Mouse (Mus musculus): ENCODE data around the gene Ddx17.

The Ddx17 gene

DNA sequence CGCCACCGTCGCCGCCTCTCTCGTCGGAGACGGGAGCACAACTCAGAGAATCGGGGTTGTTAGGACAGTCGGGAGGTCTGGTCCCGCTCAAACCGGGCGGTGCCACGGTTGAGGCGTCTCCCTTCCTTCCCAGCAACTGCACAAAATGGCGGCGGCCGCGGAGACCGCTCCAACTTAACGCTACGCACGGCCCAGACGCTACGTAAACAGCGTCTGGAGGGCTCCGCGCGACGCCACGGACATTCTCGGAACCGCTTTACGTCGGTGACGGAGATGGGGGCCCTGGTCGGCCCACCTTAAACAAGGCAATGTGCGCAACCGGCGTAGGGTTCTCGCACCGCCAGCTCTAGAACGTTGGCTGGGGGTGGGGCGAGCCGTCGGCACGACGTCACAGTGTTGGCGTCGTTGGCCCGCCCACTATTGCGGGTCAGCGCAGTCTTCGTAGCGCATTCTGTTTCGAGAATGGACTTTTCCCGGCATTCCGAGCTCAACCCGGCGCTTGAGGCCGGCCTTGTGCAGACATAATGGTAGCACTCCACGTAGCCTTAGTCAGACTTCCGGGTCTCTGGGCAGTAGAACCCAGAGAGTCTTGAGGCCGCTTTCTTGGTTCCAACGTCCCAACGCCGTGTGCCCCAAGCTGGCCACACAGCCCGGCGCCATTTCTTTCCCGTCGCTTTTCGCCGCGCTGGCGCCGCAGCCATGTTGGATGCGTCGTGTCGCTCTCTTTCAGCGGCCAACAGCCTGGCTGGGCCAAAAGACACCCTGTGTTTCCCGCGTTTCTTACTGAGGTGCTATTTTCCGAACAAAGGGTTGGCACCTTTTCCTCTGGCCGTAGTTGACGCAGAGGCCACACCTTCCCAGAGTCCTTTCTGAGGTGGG, at the start of gene Ddx17:
Gene Ddx17 (minus strand): TSS at position 332 of the 879 bp plus-strand sequence.
- peak; percentile 99 for DNase-seq (ENCODE audit: low read depth, low spot score)

DNA sequence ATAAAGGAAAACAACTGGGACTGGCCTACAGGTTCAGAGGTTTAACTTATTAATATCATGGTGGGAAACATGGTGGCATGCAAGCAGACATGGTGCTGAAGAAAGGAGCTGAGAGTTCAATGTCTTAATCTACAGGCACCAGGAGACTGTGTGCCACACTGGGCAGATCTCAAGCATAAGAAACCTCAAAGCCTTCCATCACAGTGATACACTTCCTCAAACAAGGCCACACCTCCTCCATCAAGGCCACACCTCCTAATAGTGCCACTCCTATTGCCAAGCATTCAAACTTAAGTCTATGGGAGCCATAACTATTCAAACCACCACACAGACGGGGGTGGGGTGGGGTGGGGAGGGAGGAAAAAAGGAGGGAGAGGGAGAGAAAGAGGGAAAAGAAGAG, 35.0 kb upstream of the Ddx17 start:
- no peak for DNase-seq (ENCODE audit: low read depth, low spot score)

DNA sequence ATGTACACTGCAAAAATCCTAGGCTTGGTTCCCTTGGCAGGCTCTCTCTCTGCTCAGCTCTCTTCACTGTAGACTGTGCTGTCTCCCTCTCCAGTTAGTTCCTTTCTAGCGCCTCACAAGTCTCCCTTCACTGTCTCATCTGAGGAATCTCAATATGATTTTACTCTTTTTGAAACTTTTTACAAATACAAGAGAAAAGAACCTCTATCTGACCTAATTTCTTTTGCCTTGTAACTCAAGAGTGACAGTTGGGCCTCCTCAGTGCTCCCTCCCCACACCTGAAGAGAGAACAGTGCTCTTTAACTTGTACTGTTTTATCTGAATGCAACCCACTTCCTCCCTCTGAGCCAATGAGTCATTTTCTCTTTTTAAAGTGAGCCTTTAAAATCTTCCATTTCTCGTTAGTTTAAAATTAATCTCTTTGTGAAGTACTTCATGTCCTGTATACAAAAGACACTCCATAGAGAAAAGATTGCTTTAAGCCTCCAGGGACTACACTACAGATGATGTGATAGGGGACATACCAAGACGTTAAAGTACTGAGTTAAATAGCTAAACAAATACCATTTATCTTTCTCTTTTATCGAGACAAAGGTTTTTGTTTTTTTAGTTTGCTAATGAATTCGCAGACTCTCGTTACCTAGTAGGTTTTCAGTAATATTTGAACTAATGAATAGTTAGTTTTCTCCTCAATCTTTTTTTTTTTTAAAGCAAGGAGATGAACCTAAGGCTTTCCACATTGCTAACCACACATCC, 31.3 kb upstream of the Ddx17 start:
- no peak for DNase-seq (ENCODE audit: low read depth, low spot score)

DNA sequence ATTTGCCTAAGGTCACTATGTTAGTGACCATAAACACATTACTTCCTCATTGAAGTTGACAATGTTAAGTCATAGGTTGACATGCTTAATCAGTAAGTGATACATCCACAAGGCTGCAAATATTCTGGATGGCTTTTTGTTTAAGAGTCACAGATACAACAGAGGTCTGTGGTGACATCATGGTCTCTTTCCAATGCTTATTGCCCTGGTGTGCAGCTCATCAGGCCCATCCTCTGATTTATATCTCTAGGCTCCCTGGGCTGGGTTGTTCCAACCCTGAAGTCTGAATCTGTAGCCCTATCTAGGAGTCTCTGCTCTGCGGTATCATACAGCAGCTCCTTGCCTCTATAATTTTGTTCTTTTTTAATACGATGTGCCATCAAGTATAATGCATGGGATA, 30.4 kb upstream of the Ddx17 start:
- no peak for DNase-seq (ENCODE audit: low read depth, low spot score)

DNA sequence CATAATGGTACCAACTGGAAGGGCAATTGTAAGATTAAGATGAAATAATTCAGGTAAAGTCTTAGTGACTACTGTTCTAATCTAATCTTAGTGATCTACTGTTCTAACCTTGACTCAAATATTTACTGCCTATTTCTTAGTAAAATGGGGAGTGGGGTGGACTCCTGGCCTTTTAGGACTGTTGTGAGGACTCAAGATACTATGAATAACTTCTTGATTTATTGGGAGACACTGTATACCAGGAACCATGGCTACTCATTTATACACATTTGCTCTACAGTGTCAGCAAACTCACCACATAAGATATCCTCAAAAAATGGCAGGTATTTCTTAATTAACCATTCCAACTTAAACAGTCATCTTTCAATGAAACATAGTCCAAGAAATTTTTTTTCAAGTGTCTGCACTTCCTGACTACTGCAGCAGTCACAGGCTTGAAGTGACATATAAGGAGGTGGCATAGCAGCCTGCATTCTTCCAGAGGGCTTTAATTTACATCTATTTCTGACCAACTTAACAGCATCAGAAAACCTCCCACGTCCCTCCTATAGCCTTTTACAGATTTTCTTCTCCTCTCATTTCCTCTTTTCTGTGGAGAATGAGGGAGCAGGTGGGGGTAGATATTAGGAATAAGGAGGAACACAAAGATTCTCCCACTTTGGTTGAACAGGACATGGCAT, 29.1 kb upstream of the Ddx17 start:
- DNase-seq (ENCODE audit: low read depth, low spot score) = no peak

DNA sequence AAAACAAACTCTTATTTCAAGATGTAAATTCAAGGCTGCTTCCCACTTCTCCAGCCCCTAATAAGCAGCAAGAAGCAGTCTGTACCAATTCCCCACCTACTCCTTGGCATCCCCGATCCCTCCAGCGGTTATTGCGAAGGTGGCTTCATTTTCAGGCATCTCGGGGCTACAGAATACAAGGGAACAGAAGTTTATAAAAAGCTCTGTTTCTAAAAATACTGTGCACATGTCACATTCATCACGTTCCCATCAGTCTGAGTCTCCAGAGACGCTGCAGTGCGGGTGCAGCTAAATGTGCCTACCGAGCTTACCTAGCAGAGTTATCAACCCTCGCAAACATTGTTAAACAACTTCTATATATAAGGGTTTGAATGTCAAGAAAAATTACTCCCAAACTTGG, 15.9 kb upstream of the Ddx17 start:
- no peak for DNase-seq (ENCODE audit: low read depth, low spot score)

DNA sequence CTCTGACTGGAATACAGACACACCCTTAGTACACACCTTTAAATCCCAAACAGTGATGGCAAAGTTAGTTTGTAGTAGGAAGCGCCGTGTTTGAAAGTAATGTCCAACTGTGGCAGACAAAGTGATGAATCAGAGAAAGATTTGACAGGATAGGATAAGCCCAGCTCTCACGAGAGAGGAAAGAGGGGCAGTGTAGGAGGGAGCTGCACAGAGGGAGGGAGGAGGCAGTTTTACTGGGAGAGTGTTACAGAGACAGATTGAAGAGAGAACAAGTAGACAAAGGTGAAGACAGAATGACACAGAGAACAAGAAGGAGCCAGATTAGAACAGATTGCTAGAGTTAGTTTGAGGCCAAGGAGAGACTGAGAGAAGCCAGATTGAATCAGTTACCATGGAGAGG, 13.1 kb upstream of the Ddx17 start:
- no peak for DNase-seq (ENCODE audit: low read depth, low spot score)

DNA sequence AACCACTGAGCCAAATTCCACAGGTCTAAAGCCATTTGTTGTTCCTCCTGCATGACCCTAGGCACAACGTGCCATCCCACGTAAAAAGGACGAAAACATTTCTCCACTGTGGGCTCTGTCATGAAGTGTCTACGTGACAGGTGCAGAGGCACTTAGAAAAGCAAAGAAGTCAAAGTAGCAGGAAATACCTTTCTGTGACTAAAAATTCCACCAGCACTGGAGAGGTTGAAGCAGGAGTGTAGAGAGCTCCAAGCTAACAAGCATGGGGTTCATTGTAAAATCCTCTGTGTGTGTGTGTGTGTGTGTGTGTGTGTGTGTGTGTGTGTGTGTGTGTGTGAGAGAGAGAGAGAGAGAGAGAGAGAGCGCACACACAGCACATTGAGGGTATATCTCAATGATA, 6.0 kb upstream of the Ddx17 start:
- no peak for DNase-seq (ENCODE audit: low read depth, low spot score)

DNA sequence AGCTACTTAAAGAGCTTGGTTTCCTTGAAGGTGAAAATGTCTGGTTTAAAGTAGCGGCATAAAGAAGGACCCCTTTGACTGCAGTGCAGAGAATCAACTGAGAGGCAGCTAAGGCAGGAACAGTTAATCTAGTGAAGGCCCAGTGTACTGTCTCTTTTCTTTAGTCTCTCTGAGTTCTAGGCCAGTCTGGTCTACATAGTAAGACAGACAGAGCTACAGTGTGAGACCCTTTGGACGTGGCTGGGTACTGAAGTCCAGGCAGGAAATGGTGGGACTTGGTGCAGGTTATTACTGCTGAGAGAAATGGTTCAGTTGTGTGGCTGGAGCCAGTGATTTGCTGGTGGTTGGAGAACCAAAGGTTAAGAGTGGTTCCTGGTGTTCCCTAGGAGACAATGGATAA, 1.7 kb upstream of the Ddx17 start:
- DNase-seq (ENCODE audit: low read depth, low spot score) = no peak

DNA sequence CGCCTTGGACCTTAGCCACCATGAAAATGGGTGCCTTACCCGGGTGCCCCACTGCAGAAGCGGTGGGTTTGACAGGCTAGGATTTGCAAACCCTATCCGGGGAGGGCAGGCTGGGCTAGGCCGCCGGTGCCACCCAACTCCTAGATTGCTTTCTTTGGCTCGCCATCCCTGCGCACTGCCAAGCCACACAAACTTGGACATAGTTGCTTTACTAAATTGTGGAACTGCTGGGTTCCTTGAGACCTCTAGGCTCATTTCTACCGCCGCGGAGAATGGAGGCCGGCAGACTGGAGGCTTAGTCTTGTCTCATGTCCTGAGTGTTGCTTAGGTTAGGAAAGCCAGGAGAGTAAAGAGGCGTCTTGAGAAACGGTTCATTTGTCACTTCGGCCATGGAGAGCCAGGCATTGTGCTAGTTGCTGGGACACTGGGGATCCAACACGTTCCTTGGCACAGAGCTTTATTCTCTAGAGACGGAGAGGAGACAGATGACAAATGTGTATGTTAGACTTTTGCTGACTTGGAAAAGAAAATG, 814 bp upstream of the Ddx17 start:
- DNase-seq (ENCODE audit: low read depth, low spot score) = no peak

DNA sequence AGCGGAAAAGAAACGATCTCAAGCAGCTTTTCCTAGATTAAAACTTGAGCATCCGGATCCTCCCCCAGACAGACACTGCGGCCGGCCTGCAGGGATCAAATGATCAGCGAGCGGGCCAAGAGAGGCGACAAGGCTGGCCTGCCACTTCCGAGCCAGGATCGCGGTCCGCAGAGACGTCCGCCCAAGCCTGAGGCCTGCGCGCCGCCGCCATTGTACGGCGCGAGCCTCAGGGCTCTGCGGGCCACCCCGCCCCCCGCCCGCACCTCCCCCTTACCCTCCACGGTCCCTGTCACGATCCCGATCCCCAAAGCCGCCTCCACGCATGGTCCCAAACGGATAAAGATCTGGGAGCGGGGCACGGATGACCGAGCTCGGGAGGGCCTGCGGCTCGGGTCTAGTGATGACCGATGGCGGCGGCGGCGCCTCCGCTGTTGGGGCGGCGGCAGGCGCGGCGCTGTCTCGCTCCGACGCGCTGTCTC, 581 bp downstream of the Ddx17 start:
- DNase-seq (ENCODE audit: low read depth, low spot score) = no peak

DNA sequence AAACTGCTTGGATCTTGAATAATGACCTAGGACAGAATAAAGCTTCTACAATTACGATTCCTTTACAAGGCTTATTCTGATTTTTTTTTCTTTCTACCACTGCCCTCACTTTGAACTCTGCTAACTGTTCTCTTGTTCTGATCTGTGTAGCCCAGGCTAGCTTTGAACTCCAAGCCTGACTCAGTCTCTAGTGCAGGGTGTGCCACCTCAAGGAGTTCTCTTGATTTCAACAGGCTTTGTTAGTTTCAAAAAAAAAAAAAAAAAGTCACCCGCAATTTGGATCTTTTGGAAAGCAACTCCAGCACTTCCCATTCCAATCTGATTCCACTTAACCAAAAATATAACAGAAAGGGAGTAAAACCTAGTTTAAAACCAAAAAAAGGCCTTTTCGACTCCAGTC, 1.0 kb downstream of the Ddx17 start:
- no peak for DNase-seq (ENCODE audit: low read depth, low spot score)

DNA sequence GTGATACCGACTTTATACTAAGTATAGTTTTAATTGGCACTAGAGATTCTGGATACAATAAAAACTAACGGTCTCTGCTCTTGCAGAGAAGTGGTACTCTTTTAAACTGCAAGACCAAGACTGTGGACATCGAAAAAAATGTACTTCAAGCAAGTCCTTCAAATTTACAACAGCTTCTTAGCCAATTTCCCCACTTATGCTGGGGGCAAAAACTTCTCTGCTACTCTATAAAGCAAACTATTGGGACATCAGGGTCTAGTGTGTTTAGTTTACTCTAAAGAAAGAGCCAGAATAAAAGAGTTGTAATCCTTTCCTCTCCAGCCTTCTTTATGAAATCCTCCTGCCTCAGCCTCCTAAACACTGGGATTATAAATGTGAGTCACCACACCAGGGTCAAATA, 2.6 kb downstream of the Ddx17 start:
- DNase-seq (ENCODE audit: low read depth, low spot score) = no peak

DNA sequence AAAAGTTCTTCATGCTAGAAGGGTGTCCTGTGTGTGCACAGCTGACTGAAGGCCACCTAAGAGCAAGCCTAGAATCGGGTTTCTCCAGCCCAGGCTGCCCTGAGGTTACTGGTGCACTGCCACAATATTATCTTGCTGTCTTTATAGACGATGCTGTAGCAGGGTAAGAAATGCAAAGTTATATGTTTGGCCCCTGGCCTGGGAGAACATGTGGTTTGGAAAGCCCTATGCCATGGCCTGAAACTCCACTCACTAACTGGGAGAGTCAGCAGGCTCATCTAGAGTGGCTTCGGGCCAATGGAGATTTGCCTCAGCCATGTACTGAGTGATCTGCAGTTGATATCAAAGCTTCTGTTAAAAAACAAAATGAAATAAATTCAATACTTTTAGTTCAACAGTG, 12.7 kb downstream of the Ddx17 start:
- no peak for DNase-seq (ENCODE audit: low read depth, low spot score)

DNA sequence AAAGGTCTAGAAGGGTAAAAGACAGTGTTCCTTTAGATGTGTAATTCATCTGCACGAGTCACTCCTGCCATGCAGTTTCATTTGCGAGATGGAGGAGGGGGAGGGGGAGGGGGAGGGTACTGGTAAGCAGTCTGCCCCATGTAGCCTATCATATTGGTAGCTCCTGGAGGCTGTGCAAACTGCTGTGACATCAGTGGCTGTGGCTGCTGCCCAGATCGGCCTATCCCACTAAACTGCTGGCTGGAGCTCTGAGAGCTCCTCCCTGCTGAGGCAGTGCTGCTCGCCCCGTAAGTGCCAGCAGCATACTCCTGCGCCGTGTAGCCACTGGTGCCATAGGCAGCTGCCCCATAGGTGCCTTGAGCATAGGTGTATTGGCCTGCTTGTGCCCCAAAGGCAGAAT, 16.6 kb downstream of the Ddx17 start:
- DNase-seq (ENCODE audit: low read depth, low spot score) = no peak

DNA sequence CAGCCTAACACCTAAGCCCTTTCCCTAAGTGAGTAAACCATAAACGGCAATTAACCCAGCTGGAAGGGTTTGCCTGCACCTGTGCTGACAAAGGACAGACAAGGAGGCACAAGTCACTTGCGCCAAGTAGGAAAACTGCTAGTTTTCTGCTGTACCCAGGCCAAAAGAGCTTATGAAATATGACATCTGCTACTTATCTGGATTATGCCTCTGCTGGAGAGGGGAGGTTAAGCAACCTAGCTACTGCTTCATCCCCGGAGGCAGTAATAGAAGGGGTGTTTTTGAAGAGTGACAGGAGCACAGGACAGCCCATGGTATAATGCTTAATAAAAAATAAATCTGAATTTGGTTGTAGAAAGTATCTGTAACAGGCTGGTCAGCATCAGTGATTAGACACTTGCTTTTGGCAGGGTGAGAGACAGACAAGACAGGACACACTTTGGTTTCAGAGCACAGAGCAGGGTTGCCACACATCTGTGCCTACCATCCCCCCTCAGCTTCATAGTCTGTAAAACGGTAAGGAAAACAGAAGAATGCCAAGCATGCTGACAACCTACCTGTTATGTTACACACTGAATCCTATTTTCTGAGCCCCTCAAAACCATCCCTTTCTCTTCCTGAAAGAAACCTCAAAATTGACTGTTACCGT, 18.4 kb downstream of the Ddx17 start:
- DNase-seq (ENCODE audit: low read depth, low spot score) = no peak

DNA sequence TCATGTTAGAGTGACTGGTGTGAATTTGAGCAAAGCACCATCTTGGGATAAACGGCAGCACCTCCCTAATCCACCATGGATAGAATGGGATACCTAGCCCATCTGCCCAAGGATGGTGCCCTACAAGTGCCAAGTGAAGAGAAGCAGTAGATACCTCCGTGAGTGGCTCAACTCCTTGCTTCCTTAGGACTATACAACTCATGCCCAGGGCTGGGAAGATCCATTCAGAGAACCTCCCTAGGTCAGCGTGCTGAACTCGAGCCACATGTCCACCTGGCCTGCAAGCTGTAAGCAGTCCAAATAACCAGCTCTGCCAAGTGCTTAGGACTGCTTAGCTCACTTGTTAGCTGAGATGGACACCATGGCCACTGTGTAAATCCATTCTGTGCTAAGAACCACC, 19.3 kb downstream of the Ddx17 start:
- no peak for DNase-seq (ENCODE audit: low read depth, low spot score)

DNA sequence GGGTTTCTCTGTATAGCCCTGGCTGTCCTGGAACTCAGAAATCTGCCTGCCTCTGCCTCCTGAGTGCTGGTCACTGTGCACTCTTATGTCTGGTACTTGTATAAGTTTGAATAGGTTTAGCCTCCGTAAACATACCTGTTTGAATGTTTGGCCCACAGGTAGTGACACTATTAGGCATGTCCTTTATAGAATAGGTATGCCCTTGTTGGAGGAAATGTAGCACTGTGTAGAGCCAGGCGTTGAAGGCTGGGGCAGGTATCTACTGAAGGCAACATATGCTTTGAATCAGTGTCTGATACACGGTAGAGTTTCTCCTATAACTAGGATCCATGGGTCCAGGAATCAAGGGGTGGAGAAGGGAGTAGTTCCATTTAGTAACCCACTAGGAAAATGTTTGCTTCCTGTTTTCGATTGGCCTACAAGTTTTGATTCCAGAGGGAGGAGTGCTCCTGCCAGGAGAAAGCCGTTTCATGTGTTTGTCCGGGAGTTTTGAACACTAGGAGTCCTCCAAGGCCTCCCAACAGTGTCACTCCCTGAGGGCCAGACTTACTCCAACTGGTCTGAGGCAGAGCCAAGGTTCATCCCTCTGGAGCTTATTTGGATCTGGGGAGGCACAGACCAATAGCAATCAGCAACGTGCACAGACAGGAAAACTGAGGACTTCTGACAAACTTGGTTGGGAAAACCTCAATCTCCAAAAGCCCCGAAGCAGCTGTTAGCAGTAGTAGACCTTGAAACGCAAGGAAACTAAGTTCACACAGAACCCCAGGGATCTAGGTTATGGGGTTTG, 20.4 kb downstream of the Ddx17 start:
- no peak for DNase-seq (ENCODE audit: low read depth, low spot score)

DNA sequence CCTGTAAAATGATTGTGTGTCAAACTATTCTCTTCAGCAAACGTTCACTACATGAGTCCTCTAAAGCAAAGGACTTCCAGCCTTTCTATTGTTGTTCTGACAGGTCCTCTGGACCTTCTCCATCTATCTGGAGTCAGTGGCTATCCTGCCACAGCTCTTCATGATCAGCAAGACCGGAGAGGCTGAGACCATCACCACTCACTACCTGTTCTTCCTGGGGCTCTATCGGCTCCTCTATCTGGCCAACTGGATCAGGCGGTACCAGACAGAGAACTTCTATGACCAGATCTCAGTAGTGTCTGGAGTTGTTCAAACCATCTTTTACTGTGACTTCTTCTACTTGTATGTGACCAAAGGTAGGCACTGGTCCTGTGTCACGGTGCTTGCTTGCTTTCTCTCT, 21.0 kb downstream of the Ddx17 start:
- DNase-seq (ENCODE audit: low read depth, low spot score) = no peak

DNA sequence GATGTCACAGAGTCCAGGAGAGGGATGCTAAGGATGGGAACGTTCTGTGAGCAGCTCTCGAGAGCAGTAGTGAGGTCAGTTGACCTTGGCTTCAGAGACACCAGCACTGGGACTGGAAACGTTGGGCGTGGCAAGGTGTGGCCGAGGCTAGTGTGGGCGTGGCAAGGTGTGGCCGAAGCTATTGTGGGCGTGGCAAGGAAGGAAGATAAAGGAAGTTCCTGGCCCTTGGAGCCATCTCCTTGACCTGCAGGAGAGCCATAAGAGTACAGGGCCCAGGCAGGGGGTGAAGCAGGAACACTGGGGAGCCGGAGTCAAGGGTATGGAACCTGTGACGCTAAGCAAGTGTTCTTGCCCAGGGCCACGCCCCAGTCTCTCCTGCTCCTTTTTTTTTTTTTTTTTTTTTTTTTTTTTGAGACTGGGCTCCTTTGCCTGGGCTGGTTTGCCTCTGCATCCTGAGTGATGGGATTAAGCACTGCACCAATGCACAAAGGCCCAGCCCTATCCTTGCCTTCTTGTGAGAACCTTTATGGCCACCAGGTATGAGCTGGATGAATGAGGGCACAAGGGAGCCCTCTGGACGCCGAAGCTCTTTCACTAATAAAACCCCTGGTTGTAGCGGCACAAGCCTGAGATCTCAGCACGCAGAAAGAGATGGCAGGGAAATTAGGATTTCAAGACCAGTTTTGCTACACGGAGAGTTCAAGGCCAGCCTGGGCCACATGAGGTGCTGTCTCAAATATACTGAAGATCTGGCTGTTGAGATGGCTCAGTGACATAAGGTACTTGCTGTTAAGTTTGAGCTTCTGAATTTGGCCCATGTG, 26.9 kb downstream of the Ddx17 start:
- no peak for DNase-seq (ENCODE audit: low read depth, low spot score)

All from forelimb bud, embryonic 11.5 days (tissue).